Mouse (Mus musculus): Measurements from ENCODE around the gene Bcor.

- TF ChIP-seq POLR2A (IDR thresholded peaks at IDR 0.05; ENCODE audit: insufficient read depth, low read depth, low read length) = no peak
- no peak for TF ChIP-seq CTCF (IDR thresholded peaks at IDR 0.05)
- no peak for TF ChIP-seq EP300 (IDR thresholded peaks at IDR 0.05; ENCODE audit: insufficient read depth, low read depth, low read length)
These were observed 647 bp downstream of the Bcor start for GRCm38 (mm10) chrX:12159534-12159881.

All from heart, adult 2 months (tissue).